Mouse (Mus musculus) E14TG2a.4 (cell line): ENCODE results near the gene Lrrc4b.

Source experiments
- H3K27me3 ChIP-seq: 2 replicates; pipeline ENCODE4 v1.6.1; 2014; ENCODE audit warnings: low read length, control low read depth; ENCODE audit not compliant: insufficient read depth
- H3K36me3 ChIP-seq: 2 replicates; pipeline ENCODE4 v1.6.1; 2014; ENCODE audit warnings: low read length, control low read depth; ENCODE audit not compliant: insufficient read depth
- H3K4me1 ChIP-seq: replicated peaks from 2 replicates; pipeline ENCODE4 v1.6.1; 2014; ENCODE audit warnings: low read depth, low read length, control low read depth
- H3K4me3 ChIP-seq: replicated peaks from 2 replicates; pipeline ENCODE4 v1.5.1; 2014; ENCODE audit warnings: mild to moderate bottlenecking, low read length
- H3K9me3 ChIP-seq: 2 replicates; pipeline ENCODE4 v1.6.1; 2014; ENCODE audit warnings: low read length, control low read depth
- CTCF ChIP-seq: conservative IDR thresholded peaks from 2 replicates; pipeline ENCODE4 v1.5.1; 2014; ENCODE audit warnings: low read length
- NANOG ChIP-seq: IDR thresholded peaks from 2 replicates; pipeline ENCODE4 v1.6.1; 2014; ENCODE audit warnings: borderline replicate concordance, low read length, mixed read lengths
- POU5F1 ChIP-seq: IDR thresholded peaks from 2 replicates; pipeline ENCODE4 v1.6.1; 2014; ENCODE audit warnings: low read length, borderline replicate concordance

Lrrc4b gene

DNA sequence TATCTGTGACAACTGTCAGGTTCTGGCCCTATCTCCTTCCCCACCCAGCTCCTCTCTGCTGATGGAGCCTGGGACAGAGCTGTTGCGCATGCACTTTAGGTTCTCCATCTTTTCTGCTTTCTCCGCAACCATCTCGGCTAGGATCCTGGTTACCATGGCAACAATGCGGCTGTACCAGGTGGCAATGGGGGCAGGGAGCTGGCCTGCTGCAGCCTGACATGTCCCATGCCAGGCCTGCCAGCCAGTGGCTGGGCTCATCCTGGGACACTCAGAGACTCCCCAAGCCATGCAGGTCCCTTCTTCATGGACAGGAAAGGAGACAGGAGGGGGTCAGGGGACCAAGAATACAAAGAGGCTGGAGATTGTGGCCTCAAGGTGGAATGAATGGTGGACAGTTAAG, 35.7 kb downstream of the Lrrc4b start:
- peaks cover 4% of the 10 kb centered on the region; the same call in 1 of the 2 replicates for H3K36me3 ChIP-seq
- no peaks in the 10 kb centered on the region for H3K9me3 ChIP-seq
- TF ChIP-seq NANOG (no peak), POU5F1 (no peak), CTCF (no peak)
- peaks cover 63% of the 10 kb centered on the region for H3K4me1 ChIP-seq
- H3K4me3 ChIP-seq, result no peak overlapping the region
- peaks cover 51% of the 10 kb centered on the region for H3K27me3 ChIP-seq

DNA sequence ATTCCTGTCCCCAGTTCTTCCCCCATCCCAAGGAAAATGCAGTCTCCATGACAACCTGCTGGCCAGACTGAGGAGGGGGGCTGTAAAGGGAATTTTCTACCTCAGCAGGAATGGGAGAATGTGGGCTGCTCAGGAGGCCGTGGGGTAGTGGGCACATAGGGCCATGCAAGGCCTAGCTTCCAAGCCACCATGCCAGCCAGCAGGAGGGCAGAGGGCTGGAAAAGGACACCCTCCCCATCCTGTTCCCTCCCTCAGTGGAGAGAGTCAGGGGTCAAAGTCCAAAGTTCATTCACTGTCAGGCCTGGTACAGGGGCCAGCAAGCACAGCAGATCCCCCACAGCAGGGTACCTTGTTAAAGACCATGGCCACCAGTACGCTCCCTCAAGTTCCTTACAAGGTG, 36.3 kb downstream of the Lrrc4b start, which contains the start of gene Aspdh:
Gene Aspdh (plus strand): TSS at position 281 of the 400 bp plus-strand sequence.
- Histone ChIP-seq H3K27me3 (peaks cover 45% of the 10 kb centered on the region), H3K4me1 (peaks cover 66% of the 10 kb centered on the region), H3K36me3 (peaks cover 6% of the 10 kb centered on the region; the same call in 1 of the 2 replicates), H3K9me3 (no peaks in the 10 kb centered on the region), H3K4me3 (peak within 1 kb of the TSS; percentile 90; the same call in 1 of the 2 replicates)
- TF ChIP-seq NANOG, result no peak
- TF ChIP-seq POU5F1, result no peak
- no peak for TF ChIP-seq CTCF

DNA sequence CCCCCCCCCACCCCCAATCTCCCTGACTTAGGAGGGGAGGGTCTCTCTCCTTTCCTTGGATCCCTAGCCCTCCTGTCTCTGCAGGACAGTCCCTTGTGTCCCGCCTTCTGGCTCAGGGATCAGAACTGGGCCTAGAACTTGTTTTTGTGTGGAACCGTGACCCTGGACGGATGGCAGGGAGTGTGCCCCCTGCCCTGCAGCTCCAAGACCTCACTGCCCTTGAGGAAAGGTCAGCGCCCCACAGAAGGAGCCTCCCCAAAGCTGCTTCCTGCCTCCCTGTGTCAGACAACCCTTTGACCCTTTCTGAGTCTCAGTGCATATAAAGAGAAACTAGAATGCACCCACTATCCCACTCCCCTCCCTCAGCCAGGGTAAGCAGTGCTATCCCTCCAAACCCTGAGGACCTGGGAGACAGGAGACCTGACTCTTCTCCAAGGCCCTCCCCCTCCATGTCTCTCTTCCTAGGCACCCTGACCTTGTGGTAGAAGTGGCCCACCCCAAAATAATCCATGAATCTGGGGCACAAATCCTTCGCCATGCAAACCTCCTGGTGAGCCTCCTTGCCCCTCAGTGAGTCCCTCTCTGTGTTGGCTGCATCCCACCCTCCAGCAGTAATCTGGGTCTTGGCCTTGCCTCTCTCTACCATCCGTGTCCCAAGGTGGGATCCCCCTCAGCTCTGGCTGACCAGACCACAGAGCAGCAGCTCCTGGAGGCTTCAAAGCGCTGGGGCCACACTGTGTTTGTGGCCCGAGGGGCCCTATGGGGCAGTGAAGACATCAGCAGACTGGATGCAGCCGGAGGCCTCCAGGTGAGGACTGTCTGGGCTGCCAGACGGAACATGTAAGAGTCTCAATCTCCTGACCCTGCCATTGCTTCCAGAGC, 37.4 kb downstream of the Lrrc4b start:
- peak overlapping the region; percentile 90 for H3K4me3 ChIP-seq
- H3K27me3 ChIP-seq, result peaks cover 34% of the 10 kb centered on the region
- peaks cover 59% of the 10 kb centered on the region for H3K4me1 ChIP-seq
- TF ChIP-seq CTCF, result no peak
- TF ChIP-seq NANOG, result no peak
- no peak for TF ChIP-seq POU5F1
- no peaks in the 10 kb centered on the region for H3K9me3 ChIP-seq
- peaks cover 6% of the 10 kb centered on the region; the same call in 1 of the 2 replicates for H3K36me3 ChIP-seq

DNA sequence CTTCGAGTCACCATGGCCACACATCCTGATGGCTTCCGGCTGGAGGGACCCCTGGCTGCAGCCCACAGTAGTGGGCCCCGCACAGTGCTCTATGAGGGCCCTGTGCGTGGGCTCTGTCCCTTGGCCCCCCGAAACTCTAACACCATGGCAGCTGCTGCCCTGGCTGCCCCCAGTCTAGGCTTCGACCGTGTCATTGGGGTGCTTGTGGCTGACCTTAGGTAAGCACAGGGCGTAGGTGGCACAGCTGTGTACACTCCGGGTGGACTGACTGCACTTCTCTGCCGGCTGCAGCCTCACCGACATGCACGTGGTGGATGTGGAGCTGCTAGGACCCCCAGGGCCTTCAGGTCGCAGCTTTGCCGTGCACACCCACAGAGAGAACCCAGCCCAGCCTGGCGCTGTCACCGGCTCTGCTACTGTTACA, 38.1 kb downstream of the Lrrc4b start:
- peaks cover 28% of the 10 kb centered on the region for H3K27me3 ChIP-seq
- H3K4me1 ChIP-seq, result peaks cover 53% of the 10 kb centered on the region
- H3K36me3 ChIP-seq, result peaks cover 6% of the 10 kb centered on the region; the same call in 1 of the 2 replicates
- TF ChIP-seq NANOG (no peak), POU5F1 (no peak), CTCF (no peak)
- no peaks in the 10 kb centered on the region for H3K9me3 ChIP-seq
- H3K4me3 ChIP-seq, result peak overlapping the region; percentile 90

DNA sequence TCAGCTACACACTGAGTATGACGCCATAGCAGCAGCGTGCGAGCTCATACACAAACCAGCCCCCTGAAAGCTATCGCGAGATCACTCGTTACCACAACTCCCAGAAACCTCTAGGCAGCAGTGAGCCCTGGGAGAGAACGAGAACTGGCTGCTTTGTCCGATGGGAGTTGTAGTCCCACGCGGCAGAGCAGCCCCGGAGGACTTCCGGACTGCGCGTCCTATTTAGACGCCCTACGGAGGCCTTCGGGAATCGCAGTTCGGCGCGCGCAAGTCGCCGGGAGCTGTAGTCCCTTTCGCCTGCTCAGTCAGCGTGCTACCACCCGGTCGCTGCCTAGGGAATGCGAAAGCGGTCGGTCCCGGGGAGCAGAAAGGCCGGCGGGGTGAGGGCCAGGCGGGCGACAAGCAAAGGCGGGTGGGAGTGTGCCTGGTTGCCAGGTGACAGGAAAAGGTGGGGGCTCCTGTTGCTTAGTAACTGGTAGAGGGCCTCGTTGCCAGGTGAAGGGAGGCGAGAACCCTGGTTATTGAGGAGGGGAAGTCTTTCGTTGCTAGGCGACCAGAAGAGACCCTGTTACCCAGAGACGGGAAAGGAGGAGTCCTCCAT, 39.1 kb downstream of the Lrrc4b start, which contains the start of gene Josd2:
Gene Josd2 (plus strand): TSS at position 170 of the 601 bp plus-strand sequence.
- H3K27me3 ChIP-seq, result peaks cover 17% of the 10 kb centered on the region
- TF ChIP-seq NANOG (no peak), CTCF (no peak), POU5F1 (no peak)
- H3K9me3 ChIP-seq, result no peaks in the 10 kb centered on the region
- peak within 1 kb of the TSS; percentile 90 for H3K4me3 ChIP-seq
- H3K36me3 ChIP-seq, result peaks cover 6% of the 10 kb centered on the region; the same call in 1 of the 2 replicates
- peaks cover 52% of the 10 kb centered on the region for H3K4me1 ChIP-seq

DNA sequence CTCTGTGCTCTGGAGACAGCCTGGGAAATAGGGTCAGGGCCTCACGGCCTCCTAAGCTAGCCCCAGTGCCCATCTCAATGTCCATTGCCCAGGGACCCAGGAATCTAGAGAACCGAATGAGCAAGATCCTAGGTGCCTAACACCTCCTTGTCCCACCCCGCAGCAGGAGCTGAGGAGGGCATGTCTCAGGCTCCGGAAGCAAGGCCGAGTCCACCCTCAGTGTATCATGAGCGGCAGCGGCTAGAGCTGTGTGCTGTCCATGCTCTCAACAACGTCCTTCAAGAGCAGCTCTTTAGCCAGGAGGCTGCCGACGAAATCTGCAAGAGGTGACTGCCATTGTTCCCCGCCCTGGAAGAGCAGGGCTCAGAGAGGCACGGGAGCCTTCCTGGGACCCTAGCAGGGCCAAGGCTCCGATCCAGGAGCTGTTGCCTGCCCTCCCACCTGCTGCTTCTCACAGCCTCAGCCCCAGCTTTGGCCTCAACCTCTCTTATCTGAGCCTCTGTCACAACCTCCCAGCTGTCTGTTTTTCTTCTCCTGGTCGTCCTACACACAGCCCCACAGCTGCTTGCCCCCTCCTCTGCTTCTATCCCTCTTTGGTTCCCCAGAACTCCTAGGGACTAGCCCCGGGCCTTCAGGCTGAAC, 39.9 kb downstream of the Lrrc4b start:
- Histone ChIP-seq H3K4me3 (peak overlapping the region; percentile 90), H3K36me3 (peaks cover 6% of the 10 kb centered on the region; the same call in 1 of the 2 replicates), H3K27me3 (peaks cover 13% of the 10 kb centered on the region), H3K4me1 (peaks cover 48% of the 10 kb centered on the region), H3K9me3 (no peaks in the 10 kb centered on the region)
- TF ChIP-seq CTCF, result no peak
- TF ChIP-seq NANOG, result no peak
- no peak for TF ChIP-seq POU5F1

DNA sequence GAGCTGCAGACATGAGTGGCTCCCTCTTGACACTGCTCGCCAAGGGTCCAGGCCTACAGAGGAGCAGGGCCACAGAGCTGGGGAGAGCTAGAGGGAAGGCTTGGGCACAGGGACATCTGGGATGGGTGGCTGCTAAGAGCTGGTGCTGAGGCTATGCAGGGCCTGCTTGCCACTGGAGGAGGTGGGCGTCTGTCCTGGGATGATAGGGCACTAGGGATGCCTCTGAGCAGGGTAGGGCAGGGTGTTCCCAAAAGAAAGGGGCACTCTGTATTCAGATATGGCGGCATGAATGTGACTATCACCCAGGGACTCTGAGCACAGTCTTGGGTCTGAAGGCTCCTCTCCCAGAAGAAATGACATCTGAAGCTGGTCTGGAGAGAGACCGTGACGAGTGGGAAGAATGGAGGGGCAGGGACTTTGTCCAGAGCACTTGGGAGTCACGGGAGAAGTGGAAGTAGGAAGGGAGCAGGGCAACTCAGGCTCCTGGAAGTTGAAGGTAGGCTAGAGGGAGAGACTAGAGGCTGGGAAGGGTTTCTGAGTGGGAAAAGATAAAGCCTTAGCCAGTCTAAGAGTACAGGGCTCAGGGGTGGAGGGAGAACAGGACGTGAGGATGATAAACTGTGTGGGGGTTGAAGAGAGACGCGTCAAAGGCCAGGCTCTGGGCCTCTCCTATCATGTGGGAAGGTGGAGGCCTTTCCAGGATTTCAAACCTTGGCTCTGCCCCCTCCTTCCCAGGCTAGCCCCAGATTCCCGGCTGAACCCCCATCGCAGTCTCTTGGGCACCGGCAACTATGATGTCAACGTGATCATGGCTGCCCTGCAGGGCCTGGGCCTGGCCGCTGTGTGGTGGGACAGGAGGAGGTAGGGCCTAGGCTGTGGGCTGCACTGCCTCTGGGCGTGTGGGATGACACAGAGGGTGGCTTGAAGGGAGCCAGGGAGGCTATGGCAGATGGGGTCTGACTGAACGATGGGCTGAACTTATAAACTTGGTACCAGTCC, 41.2 kb downstream of the Lrrc4b start:
- Histone ChIP-seq H3K4me3 (no peak overlapping the region), H3K27me3 (peaks cover 15% of the 10 kb centered on the region), H3K9me3 (no peaks in the 10 kb centered on the region), H3K4me1 (peaks cover 45% of the 10 kb centered on the region), H3K36me3 (peaks cover 6% of the 10 kb centered on the region; the same call in 1 of the 2 replicates)
- no peak for TF ChIP-seq NANOG
- TF ChIP-seq CTCF, result no peak
- no peak for TF ChIP-seq POU5F1
